Mouse (Mus musculus) neural tube, embryonic 12.5 days (tissue): Measurements from ENCODE around the gene Bckdha. TPM values are rescaled to one million over a fixed set of nuclear protein-coding genes. Genes with fewer than 3 reads are reported as not detected.

ENCODE experiments used
- ATAC-seq: fragments of 200-750 bp; cut with Nextera tagmentation; 2 replicates; pipeline ENCODE4 v1.8.0; 2017; ENCODE audit warnings: low read depth, mild to moderate bottlenecking, moderate TSS enrichment, moderate library complexity; ENCODE audit not compliant: low FRiP score
- H3K27ac ChIP-seq: fragments of 300-500 bp; sonication (generic); 2 replicates; pipeline ENCODE4 v1.5.1; 2016
- H3K27me3 ChIP-seq: fragments of 300-500 bp; sonication (generic); replicated peaks from 2 replicates; pipeline ENCODE4 v1.6.1; 2016; ENCODE audit warnings: mild to moderate bottlenecking
- H3K36me3 ChIP-seq: fragments of 300-500 bp; sonication (generic); 2 replicates; pipeline ENCODE4 v1.6.1; 2016; ENCODE audit warnings: mild to moderate bottlenecking
- H3K4me1 ChIP-seq: fragments of 300-500 bp; sonication (generic); 2 replicates; pipeline ENCODE4 v1.6.1; 2016
- H3K4me2 ChIP-seq: fragments of 300-500 bp; sonication (generic); replicated peaks from 2 replicates; pipeline ENCODE4 v1.6.1; 2016; ENCODE audit warnings: mild to moderate bottlenecking
- H3K4me3 ChIP-seq: fragments of 300-500 bp; sonication (generic); 2 replicates; pipeline ENCODE4 v1.5.1; 2016
- H3K9ac ChIP-seq: fragments of 300-500 bp; sonication (generic); 2 replicates; pipeline ENCODE4 v1.6.1; 2016; ENCODE audit warnings: mild to moderate bottlenecking
- H3K9me3 ChIP-seq: fragments of 300-500 bp; sonication (generic); 2 replicates; pipeline ENCODE4 v1.6.1; 2016; ENCODE audit warnings: mild to moderate bottlenecking
- WGBS: fragments of 180-500 bp; shearing (Covaris S2); methylation state at CpG from one replicate; pipeline ENCODE4 v1.1.7; 2016; 5-methylcytosine and 5-hydroxymethylcytosine counted together
- polyA plus RNA-seq: library from polyadenylated mRNA; unstranded; fragments of >200 nt; fragmentation: Nextera tagmentation; extraction: Ambion mirVana; gene quantifications from 2 replicates; pipeline ENCODE4 v1.2.1, GENCODE M21; 2016

Bckdha gene
- polyA plus RNA-seq, 1 experiment from 2014 or later: 48.4 TPM

DNA sequence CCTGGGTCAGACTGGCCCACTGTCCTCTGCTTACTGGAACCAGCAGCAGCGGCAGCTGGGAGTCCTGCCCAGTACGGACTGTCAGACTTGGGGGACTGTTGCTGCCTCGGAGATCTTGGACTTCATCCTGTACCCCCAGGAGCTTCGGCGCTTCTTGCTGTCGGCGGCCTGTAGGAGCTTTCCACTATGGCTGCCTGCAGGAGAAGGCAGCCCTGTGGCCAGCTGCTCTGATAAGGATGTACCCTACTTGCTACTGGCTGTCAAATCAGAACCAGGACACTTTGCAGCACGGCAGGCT is 30.5 kb downstream of the Bckdha start:
- no peaks in the 10 kb centered on the region for H3K9me3 ChIP-seq
- no peak for ATAC-seq
- peaks cover 56% of the 10 kb centered on the region for H3K36me3 ChIP-seq
- peaks cover 12% of the 10 kb centered on the region for H3K4me1 ChIP-seq
- 70% methylated on average over 8 of the region's 8 CpGs for WGBS
- H3K4me2 ChIP-seq: peak overlapping the region; percentile 57
- H3K9ac ChIP-seq: no peak overlapping the region
- no peak overlapping the region for H3K27ac ChIP-seq
- no peak overlapping the region for H3K4me3 ChIP-seq
- H3K27me3 ChIP-seq: peaks cover 21% of the 10 kb centered on the region

DNA sequence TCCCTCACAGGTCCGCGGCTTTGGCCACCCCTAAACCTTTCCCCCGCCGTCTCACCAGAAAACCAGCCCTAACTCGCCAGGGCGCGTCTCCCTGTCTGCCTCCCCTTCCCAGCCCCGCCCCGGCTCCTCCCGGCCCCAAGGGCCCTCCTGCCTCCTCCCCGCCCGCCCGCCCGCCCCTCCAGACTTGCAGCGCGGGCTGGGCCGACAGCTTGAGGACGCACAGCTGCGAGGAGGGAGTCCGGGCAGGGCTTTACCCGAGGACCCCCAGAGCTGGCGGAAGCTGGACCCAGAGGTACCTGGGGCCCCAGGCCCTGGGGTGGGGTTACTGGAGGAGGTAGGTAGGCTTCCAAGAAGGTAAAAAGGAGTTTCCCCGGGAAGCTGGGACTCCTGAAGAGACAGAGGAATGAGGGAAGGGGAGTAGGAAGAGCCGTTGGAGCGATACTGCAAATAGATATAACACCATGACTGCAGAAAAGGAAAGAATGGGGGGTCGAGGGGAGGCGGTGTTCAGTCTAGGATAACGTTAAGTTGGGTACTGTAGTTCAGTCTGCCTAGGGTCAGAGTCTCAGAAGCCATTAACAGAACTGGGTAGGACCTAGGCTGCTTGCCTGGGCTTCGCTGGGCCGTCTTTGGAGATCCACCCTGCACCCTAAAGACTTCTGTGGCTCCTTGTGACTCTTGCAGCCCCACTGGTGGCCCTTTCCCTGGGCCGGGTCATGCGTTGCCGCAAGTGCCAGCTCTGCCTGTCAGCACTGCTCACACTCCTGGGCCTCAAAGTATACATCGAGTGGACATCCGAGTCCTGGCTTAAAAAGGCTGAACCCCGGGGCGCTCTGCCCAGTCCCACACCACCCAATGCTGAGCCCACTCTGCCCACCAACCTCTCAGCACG is 31.1 kb downstream of the Bckdha start:
- peak; percentile 27; the same call in 1 of the 2 replicates for ATAC-seq
- H3K9ac ChIP-seq: peak overlapping the region; percentile 21
- peaks cover 50% of the 10 kb centered on the region for H3K36me3 ChIP-seq
- H3K27me3 ChIP-seq: peaks cover 21% of the 10 kb centered on the region
- peak overlapping the region; percentile 22; the same call in 1 of the 2 replicates for H3K4me3 ChIP-seq
- no peaks in the 10 kb centered on the region for H3K9me3 ChIP-seq
- H3K27ac ChIP-seq: no peak overlapping the region
- 21% methylated on average over 37 of the region's 38 CpGs for WGBS
- peak overlapping the region; percentile 57 for H3K4me2 ChIP-seq
- peaks cover 12% of the 10 kb centered on the region for H3K4me1 ChIP-seq

DNA sequence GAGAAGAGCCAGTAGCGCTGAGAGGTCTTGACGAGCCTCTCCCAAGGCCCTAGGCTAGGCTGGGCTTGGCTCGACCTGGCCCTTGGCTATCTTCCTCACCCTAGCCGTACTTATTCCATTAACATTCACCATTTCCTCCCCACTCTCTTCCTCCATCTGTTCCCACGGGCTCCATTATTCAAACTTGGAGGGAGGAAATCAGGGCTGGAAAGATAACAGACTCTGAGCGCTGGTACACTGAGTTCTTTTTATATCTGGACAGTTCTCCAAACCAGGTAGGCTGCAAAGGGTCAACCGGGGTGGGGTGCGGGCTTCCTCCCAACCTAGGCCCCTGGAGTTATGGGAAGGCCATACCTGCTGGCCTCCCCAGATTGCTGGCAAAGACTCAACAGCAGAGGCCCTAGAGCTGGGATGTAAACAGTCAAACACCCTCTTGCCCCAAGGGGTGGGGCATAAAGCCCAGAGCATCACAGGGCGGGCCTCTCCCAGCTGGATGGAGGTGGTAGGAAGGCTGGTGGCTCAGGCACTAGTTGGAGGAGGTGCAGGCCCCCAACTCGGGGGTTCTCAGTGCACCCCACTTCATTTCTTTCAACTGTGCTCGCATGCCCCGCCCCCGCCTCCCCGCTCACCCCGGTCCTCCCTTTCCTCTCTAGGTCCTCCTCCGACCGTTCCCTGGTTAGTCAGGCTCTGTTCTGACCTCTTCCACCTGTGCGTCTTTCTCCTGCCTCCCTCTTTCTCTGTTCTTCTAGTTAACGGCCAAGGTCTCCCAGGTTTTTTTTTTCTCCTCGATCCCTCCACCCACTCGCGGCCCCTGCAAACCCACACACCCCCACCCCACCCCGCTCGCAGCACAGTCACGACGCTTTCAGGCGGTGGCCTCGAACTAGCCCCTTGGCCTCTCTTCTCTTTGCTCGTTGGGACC is 32.0 kb downstream of the Bckdha start, which contains the start of gene B3gnt8:
Gene B3gnt8 (plus strand): TSS at position 146 of the 922 bp plus-strand sequence.
- Histone ChIP-seq H3K36me3 (peaks cover 50% of the 10 kb centered on the region), H3K27ac (no peak within 1 kb of the TSS), H3K4me3 (peak within 1 kb of the TSS; percentile 22; the same call in 1 of the 2 replicates), H3K4me1 (peaks cover 12% of the 10 kb centered on the region), H3K9me3 (no peaks in the 10 kb centered on the region), H3K9ac (peak within 1 kb of the TSS; percentile 21), H3K27me3 (peaks cover 21% of the 10 kb centered on the region), H3K4me2 (peak within 1 kb of the TSS; percentile 57)
- WGBS: 18% methylated on average over 29 of the region's 29 CpGs
- peak; percentile 25; the same call in 1 of the 2 replicates for ATAC-seq

DNA sequence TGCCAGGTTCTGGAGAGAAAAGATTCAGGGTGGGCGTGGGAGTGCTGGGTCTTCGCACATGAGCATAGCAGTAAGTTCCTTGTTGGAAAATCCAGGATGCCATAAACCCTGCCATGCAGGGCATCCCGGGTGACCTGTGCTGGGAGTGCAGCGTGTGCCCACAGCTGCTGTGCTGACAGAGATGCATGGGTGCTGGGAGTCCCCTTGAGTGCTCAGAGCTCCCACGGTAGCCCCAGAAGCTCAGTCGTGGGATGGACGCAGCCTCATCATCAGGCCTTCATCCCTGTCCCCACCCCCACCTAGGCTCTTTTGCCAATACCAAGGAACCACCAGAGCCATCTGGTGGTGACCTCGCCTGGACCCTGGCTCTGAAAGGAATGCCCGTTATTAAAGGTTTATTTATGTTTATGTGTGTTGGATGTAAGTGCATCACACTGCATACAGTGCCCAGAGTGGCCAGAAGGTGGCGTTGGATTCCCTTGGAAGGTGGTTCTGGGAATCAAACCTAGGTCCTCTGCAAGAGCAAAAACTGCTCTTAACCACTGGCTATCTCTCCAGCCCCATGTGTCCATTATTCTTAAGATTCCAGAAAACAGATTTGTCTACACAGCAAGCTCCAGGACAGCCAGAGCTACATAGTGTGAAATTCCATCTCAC is 33.1 kb downstream of the Bckdha start:
- H3K4me3 ChIP-seq: no peak overlapping the region
- no peaks in the 10 kb centered on the region for H3K9me3 ChIP-seq
- H3K36me3 ChIP-seq: peaks cover 40% of the 10 kb centered on the region
- no peak for ATAC-seq
- H3K9ac ChIP-seq: no peak overlapping the region
- H3K27ac ChIP-seq: no peak overlapping the region
- 77% methylated on average over 10 of the region's 10 CpGs for WGBS
- H3K27me3 ChIP-seq: peaks cover 21% of the 10 kb centered on the region
- H3K4me2 ChIP-seq: no peak overlapping the region
- H3K4me1 ChIP-seq: peaks cover 12% of the 10 kb centered on the region

DNA sequence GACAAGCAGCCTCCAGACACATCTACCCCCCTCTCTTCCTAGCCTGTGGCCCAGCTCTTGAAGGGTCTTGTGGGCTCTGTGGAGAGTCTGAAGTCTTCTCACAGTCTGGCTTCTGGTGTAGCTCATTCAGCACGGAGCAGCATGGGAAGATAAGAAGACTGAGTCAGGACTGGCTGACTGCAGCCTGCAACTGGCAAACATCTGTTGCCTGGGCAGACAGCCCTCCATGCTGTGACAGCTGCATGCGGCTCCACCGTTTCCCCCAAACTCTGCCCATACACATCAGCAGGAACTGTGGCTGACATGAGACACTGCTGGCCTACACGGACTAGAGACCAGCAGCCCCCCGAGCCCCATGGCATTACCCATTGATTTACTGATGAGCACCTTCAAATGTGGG is 33.9 kb downstream of the Bckdha start:
- Histone ChIP-seq H3K27ac (no peak overlapping the region), H3K4me2 (no peak overlapping the region), H3K9me3 (no peaks in the 10 kb centered on the region), H3K27me3 (peaks cover 21% of the 10 kb centered on the region), H3K36me3 (peaks cover 31% of the 10 kb centered on the region), H3K4me3 (no peak overlapping the region), H3K9ac (no peak overlapping the region), H3K4me1 (peaks cover 12% of the 10 kb centered on the region)
- 79% methylated on average over 5 of the region's 5 CpGs for WGBS
- ATAC-seq: no peak

DNA sequence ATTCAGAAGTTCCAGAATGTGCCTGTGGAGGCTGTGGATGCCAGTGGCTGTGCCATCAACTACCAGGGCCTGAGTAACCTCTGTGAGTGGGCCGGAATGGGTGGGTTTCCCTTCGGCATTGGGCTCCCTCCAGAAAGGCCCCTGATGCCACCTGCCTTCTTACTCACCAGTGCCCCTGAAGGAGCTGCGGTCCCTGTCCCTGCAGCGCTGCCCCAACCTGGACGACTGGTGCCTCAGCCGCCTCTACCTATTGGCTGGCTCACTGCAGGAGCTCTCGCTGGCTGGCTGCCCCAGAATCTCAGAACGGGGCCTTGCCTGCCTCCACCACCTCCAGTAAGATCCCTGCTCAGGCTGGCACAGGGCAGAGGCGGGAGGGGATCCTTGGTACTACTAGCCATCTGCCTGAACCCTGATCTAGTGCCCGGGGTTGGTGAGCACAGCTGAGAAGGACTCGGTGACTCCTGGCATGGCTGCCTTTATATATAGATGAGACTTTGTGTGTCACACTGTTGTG is 34.9 kb downstream of the Bckdha start:
- no peak for ATAC-seq

DNA sequence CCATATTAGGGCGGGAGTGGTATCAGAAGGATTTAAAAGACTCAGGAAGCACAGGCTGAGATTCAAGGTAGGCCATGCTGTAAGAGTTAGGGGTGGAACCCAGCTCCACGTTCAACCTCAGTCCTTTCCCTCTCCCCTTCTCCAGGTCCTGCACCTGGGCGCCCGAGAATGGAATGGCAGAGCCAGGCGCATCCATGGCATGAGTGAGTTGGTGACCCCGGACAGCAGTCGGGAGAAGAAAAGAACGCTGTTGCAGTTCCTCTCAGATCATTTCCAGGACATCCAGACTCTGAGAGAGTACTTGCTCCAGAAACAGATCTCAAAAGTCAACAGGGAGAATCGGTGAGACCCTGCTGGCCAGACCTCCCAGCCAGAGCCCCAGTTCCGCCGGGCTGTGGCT is 38.0 kb downstream of the Bckdha start:
- 94% methylated on average over 11 of the region's 11 CpGs for WGBS
- Histone ChIP-seq H3K36me3 (peaks cover 20% of the 10 kb centered on the region), H3K4me3 (no peak overlapping the region), H3K27ac (no peak overlapping the region), H3K4me2 (no peak overlapping the region), H3K9ac (no peak overlapping the region), H3K9me3 (no peaks in the 10 kb centered on the region), H3K4me1 (0 out of 2 replicates have a peak, but pooled peaks cover 4% of the 10 kb centered on the region), H3K27me3 (no peaks in the 10 kb centered on the region)
- ATAC-seq: no peak

More for the DNA sequence above, 34.9 kb downstream of the Bckdha start:
- H3K4me2 ChIP-seq: no peak overlapping the region
- peaks cover 18% of the 10 kb centered on the region for H3K27me3 ChIP-seq
- no peak overlapping the region for H3K9ac ChIP-seq
- H3K36me3 ChIP-seq: peaks cover 23% of the 10 kb centered on the region
- H3K9me3 ChIP-seq: no peaks in the 10 kb centered on the region
- H3K27ac ChIP-seq: no peak overlapping the region
- 91% methylated on average over 11 of the region's 11 CpGs for WGBS
- no peak overlapping the region for H3K4me3 ChIP-seq
- H3K4me1 ChIP-seq: peaks cover 13% of the 10 kb centered on the region

DNA sequence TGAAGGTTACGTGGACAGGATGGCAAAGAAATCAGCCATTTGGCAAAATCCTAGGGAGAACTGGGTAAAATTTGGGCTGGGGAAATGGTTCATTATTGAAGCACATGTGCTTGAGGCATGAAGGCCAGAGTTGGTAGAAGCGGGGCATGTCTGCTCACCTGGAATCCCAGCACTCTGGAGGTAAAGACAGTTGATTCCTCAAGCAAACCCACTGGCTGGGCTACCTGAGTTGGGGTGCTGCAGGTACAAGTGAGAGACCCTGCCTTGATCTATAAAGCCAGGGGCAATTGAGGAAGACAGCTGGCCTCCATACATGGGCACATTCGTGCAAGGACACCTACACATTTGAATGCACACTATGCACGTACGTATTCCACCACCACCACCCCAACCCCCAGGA is 38.7 kb downstream of the Bckdha start:
- peaks cover 19% of the 10 kb centered on the region for H3K36me3 ChIP-seq
- 0 out of 2 replicates have a peak, but pooled peaks cover 4% of the 10 kb centered on the region for H3K4me1 ChIP-seq
- no peak overlapping the region for H3K9ac ChIP-seq
- H3K9me3 ChIP-seq: no peaks in the 10 kb centered on the region
- no peaks in the 10 kb centered on the region for H3K27me3 ChIP-seq
- WGBS: 91% methylated on average over 5 of the region's 5 CpGs
- ATAC-seq: no peak
- 0 out of 2 replicates have a peak overlapping the region, but pooled peaks have one; percentile 57 for H3K4me3 ChIP-seq
- H3K4me2 ChIP-seq: peak overlapping the region; percentile 66
- no peak overlapping the region for H3K27ac ChIP-seq

DNA sequence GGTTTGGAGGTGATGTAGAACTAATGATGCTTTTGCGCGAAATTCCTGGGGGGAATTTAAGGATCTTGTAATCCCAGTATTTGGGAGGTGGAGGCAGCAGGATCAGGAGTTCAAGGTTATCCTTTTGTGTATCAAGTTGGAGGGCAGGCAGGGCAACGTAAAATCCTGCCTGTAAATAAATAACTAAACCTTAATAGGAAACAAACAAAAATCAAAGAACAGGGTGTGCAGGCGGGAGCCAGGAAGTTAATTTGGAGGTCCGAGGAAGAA is 39.1 kb downstream of the Bckdha start:
- 0 out of 2 replicates have a peak, but pooled peaks cover 4% of the 10 kb centered on the region for H3K4me1 ChIP-seq
- ATAC-seq: no peak
- WGBS: 27% methylated on average over 5 of the region's 5 CpGs
- no peaks in the 10 kb centered on the region for H3K9me3 ChIP-seq
- peak overlapping the region; percentile 66 for H3K4me2 ChIP-seq
- no peaks in the 10 kb centered on the region for H3K27me3 ChIP-seq
- peaks cover 14% of the 10 kb centered on the region; the same call in 1 of the 2 replicates for H3K36me3 ChIP-seq
- H3K9ac ChIP-seq: peak overlapping the region; percentile 54; the same call in 1 of the 2 replicates
- H3K4me3 ChIP-seq: peak overlapping the region; percentile 57
- no peak overlapping the region for H3K27ac ChIP-seq

DNA sequence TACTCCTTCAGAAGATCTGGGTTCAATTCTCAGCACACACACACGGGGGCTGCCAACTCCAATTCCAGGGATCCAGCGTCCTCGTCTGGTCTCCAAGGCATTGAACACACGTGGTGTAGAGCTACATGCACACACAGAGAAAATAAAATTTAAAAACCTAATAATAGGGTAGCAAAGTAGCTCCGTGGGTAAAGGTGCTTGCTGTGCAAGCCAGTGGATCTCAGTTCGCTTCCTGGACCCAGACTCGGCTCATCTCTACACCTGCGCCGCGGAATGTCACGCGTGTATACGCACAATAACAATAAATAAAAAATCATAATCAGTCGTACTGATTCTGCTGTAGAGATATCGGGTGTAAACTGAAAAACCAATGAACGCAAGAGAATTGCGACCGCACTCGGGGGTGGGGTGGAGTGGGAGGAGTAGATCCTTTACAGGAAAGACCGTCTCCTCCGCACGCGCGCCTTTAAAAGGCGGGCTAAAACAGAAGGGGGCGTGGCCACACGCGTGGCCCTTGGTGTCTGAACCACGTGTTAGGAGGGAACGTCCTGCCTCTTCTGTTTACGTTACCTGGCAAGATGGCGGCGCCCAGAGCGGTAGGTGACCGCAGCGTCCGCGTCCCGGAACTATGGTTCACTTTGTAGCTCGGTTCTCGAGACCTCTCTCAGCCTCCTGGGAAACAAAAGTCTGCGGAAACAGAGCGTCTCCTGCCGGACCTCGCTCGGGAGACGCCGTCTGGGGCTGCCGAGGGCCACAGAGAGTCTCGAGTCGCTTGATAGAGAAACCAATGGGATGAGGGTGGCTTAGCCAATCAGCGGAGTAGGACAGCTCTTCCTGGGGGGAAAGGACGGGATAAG is 39.7 kb downstream of the Bckdha start, which contains the start of gene Dmac2:
Gene Dmac2 (plus strand): TSS at position 550 of the 857 bp plus-strand sequence.
- WGBS: 1% methylated on average over 53 of the region's 53 CpGs
- Histone ChIP-seq H3K9me3 (no peaks in the 10 kb centered on the region), H3K27ac (no peak within 1 kb of the TSS), H3K4me3 (peak within 1 kb of the TSS; percentile 57), H3K36me3 (peaks cover 9% of the 10 kb centered on the region; the same call in 1 of the 2 replicates), H3K9ac (peak within 1 kb of the TSS; percentile 54; the same call in 1 of the 2 replicates), H3K4me2 (peak within 1 kb of the TSS; percentile 66), H3K4me1 (0 out of 2 replicates have a peak, but pooled peaks cover 4% of the 10 kb centered on the region), H3K27me3 (no peaks in the 10 kb centered on the region)
- ATAC-seq: peak; percentile 94
